ENCODE assay signal across 9 mouse cellular contexts in the genomic region with DNA sequence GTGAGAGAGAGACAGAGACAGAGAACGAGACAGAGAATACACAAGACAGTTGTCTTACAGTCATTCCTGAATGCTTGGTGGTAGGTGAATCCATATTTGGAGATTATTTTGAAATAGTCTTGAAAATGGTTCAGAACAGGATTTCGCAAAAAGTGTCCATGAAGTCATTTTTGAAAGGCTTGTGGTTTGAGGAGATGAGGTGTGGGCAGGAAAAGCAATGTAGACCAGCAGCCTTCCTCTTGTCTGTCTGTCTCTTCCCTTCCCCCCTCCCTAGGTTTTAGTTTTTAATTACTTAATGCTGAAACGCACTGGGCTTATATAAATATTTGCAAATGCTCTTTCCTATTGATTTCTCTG.
DNase-seq lines count a peak whose midpoint lies in the region; ATAC-seq lines count a peak whose summit lies in the region.
"Had no signal": no experiment of that assay in that cellular context is flagged by ENCODE, and none has a peak within 500 bp of the region (broad histone marks: within the 10 kb centered on the region; RNA-seq: fewer than 3 reads in every experiment).

No protein-coding gene starts in this region.

- H3K9ac ChIP-seq in embryonic facial prominence, embryonic 12.5 days, result peak overlapping the region; percentile 100
- H3K9ac ChIP-seq in intestine, embryonic 14.5 days (ENCODE audit: low read length), result peak overlapping the region; percentile 99; the same call in 1 of the 2 replicates
- H3K9ac ChIP-seq in midbrain, embryonic 11.5 days (ENCODE audit: low read length), result peak overlapping the region; percentile 56

- intact Hi-C loops in left cerebral cortex, postnatal 36 days (cut with DNase I), result loop anchor here (5.0 kb wide), 1 partner anchor 464 kb away; no protein-coding TSS in a partner anchor
- intact Hi-C loops in left cerebral cortex, postnatal 14 days (cut with DNase I), result loop anchor here (10.0 kb wide), 1 partner anchor 538 kb away; no protein-coding TSS in a partner anchor

- H3K27me3 ChIP-seq in embryonic facial prominence, embryonic 12.5 days, result no peaks in the 10 kb centered on the region
- no peaks in the 10 kb centered on the region for H3K27me3 ChIP-seq in intestine, embryonic 14.5 days (replicated peaks; ENCODE audit: control insufficient read depth, insufficient read depth, low read length)
- no peaks in the 10 kb centered on the region for H3K27me3 ChIP-seq in midbrain, embryonic 11.5 days (ENCODE audit: control insufficient read depth, insufficient read depth, low read length)

- peak overlapping the region; percentile 100 for H3K27ac ChIP-seq in embryonic facial prominence, embryonic 12.5 days
- peak overlapping the region; percentile 61; the same call in 1 of the 2 replicates for H3K27ac ChIP-seq in intestine, embryonic 14.5 days (ENCODE audit: low read depth)
- peak overlapping the region; percentile 42 for H3K27ac ChIP-seq in midbrain, embryonic 11.5 days (ENCODE audit: low read depth, low read length)

- 39% methylated on average over 3 of the region's 3 CpGs for WGBS in embryonic facial prominence, embryonic 12.5 days
- 33% methylated on average over 3 of the region's 3 CpGs for WGBS in intestine, embryonic 14.5 days
- WGBS in midbrain, embryonic 11.5 days, result 35% methylated on average over 3 of the region's 3 CpGs

- no peak for ATAC-seq in embryonic facial prominence, embryonic 12.5 days (ENCODE audit: insufficient number of reproducible peaks, insufficient read depth, low FRiP score, low TSS enrichment)
- ATAC-seq in intestine, embryonic 14.5 days (replicated peaks; ENCODE audit: low FRiP score, low TSS enrichment, low read depth), result no peak
- no peak for ATAC-seq in midbrain, embryonic 11.5 days (ENCODE audit: low FRiP score)

- H3K9me3 ChIP-seq in embryonic facial prominence, embryonic 12.5 days, result no peaks in the 10 kb centered on the region
- no peaks in the 10 kb centered on the region for H3K9me3 ChIP-seq in intestine, embryonic 14.5 days (ENCODE audit: control insufficient read depth, low read length)
- no peaks in the 10 kb centered on the region for H3K9me3 ChIP-seq in midbrain, embryonic 11.5 days (ENCODE audit: control insufficient read depth, low read length)

- H3K4me3 ChIP-seq in embryonic facial prominence, embryonic 12.5 days, result peak overlapping the region; percentile 97
- peak overlapping the region; percentile 85 for H3K4me3 ChIP-seq in intestine, embryonic 14.5 days (ENCODE audit: low read depth, low read length)
- H3K4me3 ChIP-seq in midbrain, embryonic 11.5 days (ENCODE audit: low read depth, low read length), result peak overlapping the region; percentile 97

- no peaks in the 10 kb centered on the region for H3K36me3 ChIP-seq in embryonic facial prominence, embryonic 12.5 days
- no peaks in the 10 kb centered on the region for H3K36me3 ChIP-seq in intestine, embryonic 14.5 days (ENCODE audit: control insufficient read depth, insufficient read depth, low read length)
- H3K36me3 ChIP-seq in midbrain, embryonic 11.5 days (ENCODE audit: control insufficient read depth, insufficient read depth, low read length), result no peaks in the 10 kb centered on the region

- H3K4me2 ChIP-seq in embryonic facial prominence, embryonic 12.5 days (replicated peaks), result peak overlapping the region; percentile 53
- peak overlapping the region; percentile 53 for H3K4me2 ChIP-seq in intestine, embryonic 14.5 days (ENCODE audit: low read length)
- peak overlapping the region; percentile 52 for H3K4me2 ChIP-seq in midbrain, embryonic 11.5 days

- H3K4me1 ChIP-seq in embryonic facial prominence, embryonic 12.5 days, result peaks cover 50% of the 10 kb centered on the region
- H3K4me1 ChIP-seq in intestine, embryonic 14.5 days (replicated peaks; ENCODE audit: control insufficient read depth, insufficient read depth, low read length), result peaks cover 63% of the 10 kb centered on the region
- H3K4me1 ChIP-seq in midbrain, embryonic 11.5 days (ENCODE audit: control insufficient read depth, insufficient read depth, low read length), result peaks cover 71% of the 10 kb centered on the region

- peak; percentile 6 for DNase-seq in adrenal gland, adult 8-10 months
- DNase-seq in adrenal gland, postnatal 36 days, result no peak
- peak; percentile 51 for DNase-seq in intestine, embryonic 14.5 days (ENCODE audit: low spot score)
- peak; percentile 86 for DNase-seq in midbrain, embryonic 11.5 days (ENCODE audit: low spot score, missing footprints)
- no peak for DNase-seq in left cerebral cortex, postnatal 36 days (ENCODE audit: low spot score in 2 of 2)
- DNase-seq in left cerebral cortex, postnatal 14 days (ENCODE audit: low spot score in 2 of 2), result no peak
- no peak for DNase-seq in spleen, adult 12 weeks (ENCODE audit: low spot score)
- DNase-seq: kidney, postnatal 10 days had no signal

Comparison
In these comparisons a context has a peak if more than half of its experiments do, and no peak if none do; other contexts are left out.
1. DNase-seq: peak in adrenal gland, adult 8-10 months (single experiment), intestine, embryonic 14.5 days (single experiment) and midbrain, embryonic 11.5 days (single experiment); none in adrenal gland, postnatal 36 days (0 of 2), left cerebral cortex, postnatal 36 days (0 of 2), left cerebral cortex, postnatal 14 days (0 of 2) and spleen, adult 12 weeks (single experiment).
2. H3K27ac ChIP-seq: peak in every context shown above with its lines; median percentile 100 in embryonic facial prominence, embryonic 12.5 days; 61 in intestine, embryonic 14.5 days; 42 in midbrain, embryonic 11.5 days.
3. Peak in every context shown above with its lines, with median percentiles within 50 percentile points of each other: H3K4me2 ChIP-seq, H3K4me3 ChIP-seq and H3K9ac ChIP-seq.